Mouse (Mus musculus) spleen, postnatal 0 days (tissue): ENCODE results near the gene Fgf8. TPM values are rescaled to one million over a fixed set of nuclear protein-coding genes. Genes with fewer than 3 reads are reported as not detected.

Experiments used
- polyA plus RNA-seq: library from polyadenylated mRNA; unstranded; fragments of >200 nt; fragmentation: Nextera tagmentation; extraction: Ambion mirVana; gene quantifications from 2 replicates; pipeline ENCODE4 v1.2.1, GENCODE M21; 2015

Gene Fgf8
- polyA plus RNA-seq: 1.1 and 1.2 TPM in 2 replicates

DNA sequence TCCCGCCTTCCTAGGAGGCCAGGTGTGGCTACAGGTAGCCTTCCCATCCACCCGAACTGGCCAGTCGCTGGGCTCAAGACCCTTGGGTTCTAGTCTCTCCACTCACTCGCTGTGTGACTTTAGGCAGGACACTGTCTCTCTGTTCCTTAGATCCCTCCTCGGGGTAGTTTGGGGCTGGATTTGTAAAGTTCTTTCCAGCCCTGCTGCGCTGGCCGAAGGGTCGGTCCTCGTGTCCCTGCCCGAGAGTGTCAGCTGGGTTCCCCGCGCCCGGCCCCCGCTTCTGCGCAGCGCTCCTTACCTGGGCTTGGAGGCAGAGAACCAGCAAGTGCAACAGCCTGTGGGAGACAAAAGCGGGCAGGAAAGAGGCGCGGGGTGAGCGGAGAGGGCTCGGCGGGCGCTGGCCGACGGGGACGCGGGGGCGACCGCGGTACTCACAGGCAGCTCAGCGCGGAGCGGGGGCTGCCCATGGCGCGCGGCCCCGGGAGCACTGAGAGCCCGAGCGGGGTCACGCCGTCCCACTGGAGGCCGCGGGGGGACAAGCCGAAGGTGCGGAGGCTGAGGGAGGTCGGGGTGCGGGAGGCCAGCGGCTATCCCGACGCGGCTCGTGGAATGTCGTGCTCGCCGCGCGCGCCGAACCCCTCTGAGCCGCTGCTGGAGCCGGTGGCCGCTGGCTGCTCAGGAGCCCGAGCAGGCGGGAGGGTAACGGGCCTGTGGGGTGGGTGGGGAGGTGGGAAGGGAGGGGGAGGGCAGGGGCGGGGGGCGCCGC is at the start of gene Fgf8:
TSS of gene Fgf8 (minus strand) at position 698 of the 766 bp plus-strand sequence.

DNA sequence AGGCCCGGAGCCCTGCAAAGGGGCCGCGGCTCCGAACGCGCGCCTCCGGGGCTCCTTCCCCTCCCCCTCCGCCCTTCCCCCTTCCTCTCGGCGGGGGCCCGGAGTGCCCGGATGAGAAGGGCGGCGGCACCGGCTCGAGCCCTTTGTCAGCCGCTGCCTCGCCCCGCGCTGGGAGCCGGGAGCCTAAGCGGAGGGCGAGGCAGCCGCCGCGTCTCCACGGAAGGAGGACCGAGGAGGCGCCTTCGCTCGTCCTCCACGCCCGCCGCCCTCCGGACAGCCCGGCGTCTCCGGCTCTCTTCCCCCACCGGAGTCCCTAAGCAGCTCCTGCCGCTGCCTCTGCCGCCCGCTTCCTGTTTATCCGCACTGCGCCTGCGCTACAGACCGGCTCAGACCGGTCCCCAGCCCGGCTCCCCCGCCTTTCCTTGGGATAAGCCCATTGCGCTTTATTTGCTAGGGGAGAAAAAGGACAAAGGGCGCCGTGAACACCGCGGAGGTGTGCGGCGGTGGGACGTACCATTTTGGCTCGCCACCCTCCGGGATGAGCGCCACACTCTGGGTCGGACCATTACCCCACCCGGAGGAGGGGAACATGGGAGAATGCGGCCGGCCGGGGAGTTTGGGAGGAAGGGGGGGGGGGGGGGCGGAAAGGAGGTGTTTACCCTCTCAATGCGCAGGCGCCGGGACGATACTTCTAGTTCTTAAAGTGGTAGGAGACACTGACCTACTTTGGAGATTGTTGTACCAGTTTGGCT is 40.6 kb upstream of the Fgf8 start, which contains the start of gene Mgea5:
TSS of gene Mgea5 (minus strand) at position 657 of the 752 bp plus-strand sequence.

DNA sequence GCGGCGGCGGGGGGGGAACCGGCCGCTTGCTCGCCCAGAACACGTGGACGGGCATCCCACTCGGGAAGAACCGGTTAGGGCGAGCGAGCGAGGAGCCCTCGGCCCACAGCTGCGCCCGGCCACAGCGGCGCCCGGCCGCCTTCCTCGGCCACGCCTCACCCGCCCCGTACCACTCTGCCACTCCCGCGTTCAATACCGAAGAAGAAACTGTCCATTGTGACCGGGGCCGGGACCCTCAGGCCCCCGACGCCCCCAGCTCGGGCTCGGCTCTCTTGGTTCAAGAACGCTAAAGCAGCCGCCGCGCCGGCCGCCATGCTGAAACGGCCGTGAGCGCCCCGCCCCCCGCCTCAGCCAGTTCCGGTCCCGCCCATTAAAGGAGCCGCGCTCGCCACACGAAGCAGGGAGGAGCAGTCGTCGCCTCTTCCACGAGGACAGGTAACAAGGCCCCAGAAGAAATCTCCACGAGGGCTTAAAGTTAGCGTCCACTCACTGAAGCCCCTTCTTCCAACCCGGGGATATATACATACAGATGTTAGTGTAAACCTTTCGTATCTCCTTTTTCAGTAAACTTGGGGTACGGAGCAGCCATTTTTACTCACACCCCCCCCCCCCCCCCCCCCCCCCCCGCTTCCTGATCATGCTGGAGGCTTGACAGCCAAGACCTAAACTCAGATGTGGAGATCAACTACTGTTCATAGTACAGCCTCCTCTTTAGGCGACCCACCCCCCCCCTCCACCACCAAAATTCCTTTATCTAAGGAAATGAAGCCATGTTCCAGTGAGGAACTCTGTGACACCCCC is 6.7 kb upstream of the Fgf8 start, which contains the start of gene Npm3:
TSS of gene Npm3 (minus strand) at position 349 of the 801 bp plus-strand sequence.

Other genes starting within 250 kb of the Fgf8 start
- gene Poll, start 182.4 kb downstream of the Fgf8 start, polyA plus RNA-seq: 4.7 and 6.3 TPM in 2 replicates
- gene Gm17018, start 182.3 kb downstream of the Fgf8 start, polyA plus RNA-seq: 22.5 and 25.9 TPM in 2 replicates
- gene Fbxw4, start 82.6 kb downstream of the Fgf8 start, polyA plus RNA-seq: 4.3 and 4.8 TPM in 2 replicates
- gene Npm3, start 6.7 kb upstream of the Fgf8 start, polyA plus RNA-seq: 17.4 and 20.0 TPM in 2 replicates
- 30.5 and 36.3 TPM in 2 replicates for gene Mgea5, start 40.9 kb upstream of the Fgf8 start, polyA plus RNA-seq
- 1.1 and 1.3 TPM in 2 replicates for gene Kcnip2, start 73.1 kb upstream of the Fgf8 start, polyA plus RNA-seq